In the genomic region with DNA sequence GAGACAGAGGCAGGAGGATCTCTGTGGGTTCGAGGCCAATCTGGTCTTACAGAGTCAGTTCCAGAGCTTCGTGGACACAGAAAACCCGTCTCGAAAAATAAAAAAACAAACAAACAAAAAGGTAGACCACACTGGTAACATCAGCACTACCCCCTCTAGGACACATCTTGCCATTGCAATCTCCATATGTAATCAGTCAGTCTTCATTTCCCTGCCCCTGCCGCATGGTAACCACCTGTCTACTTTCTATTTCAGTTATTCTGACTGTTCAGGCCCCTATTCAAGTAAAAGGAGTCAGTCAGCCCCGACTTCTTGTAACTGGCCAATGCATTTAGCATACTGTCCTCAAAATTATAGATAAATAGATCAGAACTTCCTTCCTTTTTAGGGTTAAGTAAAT, we compare ENCODE assay signal across 8 mouse cellular contexts. TPM values are rescaled to one million over a fixed set of nuclear protein-coding genes. Genes with fewer than 3 reads are reported as not detected.
DNase-seq lines count a peak whose midpoint lies in the region; ATAC-seq and TF ChIP-seq lines count a peak whose summit lies in the region.

No protein-coding gene starts in this region.

- WGBS in hindbrain, embryonic 10.5 days: 78% methylated on average over 6 of the region's 6 CpGs

- CTCF ChIA-PET in Patski (lab: Charles Lee): no interaction called here

- peaks cover 18% of the 10 kb centered on the region for H3K4me1 ChIP-seq in hindbrain, embryonic 10.5 days (replicated peaks)

- no peak for DNase-seq in left cerebral cortex, adult 2 months (ENCODE audit: extremely low spot score in 1 of 2, low spot score in 2 of 2)
- no peak for DNase-seq in left cerebral cortex, adult 18-20 months (ENCODE audit: low spot score in 2 of 2)
- no peak for DNase-seq in Patski (ENCODE audit: low read depth, low spot score)
- DNase-seq in hindbrain, embryonic 10.5 days (ENCODE audit: low spot score): no peak
- DNase-seq in gastrocnemius, postnatal 14 days: no peak
- no peak for DNase-seq in right cerebral cortex, postnatal 4 days
- DNase-seq in adrenal gland, adult 8-10 months: no peak

- POLR2A ChIA-PET in Patski (lab: Charles Lee): no interaction called here

- no peak overlapping the region for H3K27ac ChIP-seq in left cerebral cortex, adult 2 months
- H3K27ac ChIP-seq in hindbrain, embryonic 10.5 days: peak overlapping the region; percentile 97

- peak; percentile 26 for ATAC-seq in Patski
- ATAC-seq in megakaryocyte-erythroid progenitor cell, adult 5-6 weeks (replicated peaks; ENCODE audit: low FRiP score, low TSS enrichment, poor library complexity, severe bottlenecking): peak; percentile 62

- no peak; the same call in none of the 2 replicates for TF ChIP-seq CTCF in left cerebral cortex, adult 2 months (IDR thresholded peaks at IDR 0.05)
- no peak for TF ChIP-seq CTCF in Patski (IDR thresholded peaks at IDR 0.05)

- no peaks in the 10 kb centered on the region for H3K27me3 ChIP-seq in Patski
- H3K27me3 ChIP-seq in hindbrain, embryonic 10.5 days (ENCODE audit: insufficient read depth, poor library complexity, severe bottlenecking): no peaks in the 10 kb centered on the region

- intact Hi-C loops in left cerebral cortex, adult 2 months (cut with DNase I): loop anchor here (10.0 kb wide), 1 partner anchor 425 kb away; no protein-coding TSS in a partner anchor
- intact Hi-C loops in gastrocnemius, postnatal 14 days (cut with DNase I; ENCODE audit: low total_unique reads): no loop called here

- peak overlapping the region; percentile 68 for H3K4me3 ChIP-seq in left cerebral cortex, adult 2 months
- peak overlapping the region; percentile 83 for H3K4me3 ChIP-seq in hindbrain, embryonic 10.5 days

- no peaks in the 10 kb centered on the region for H3K9me3 ChIP-seq in hindbrain, embryonic 10.5 days

- in situ Hi-C loops in Patski (cut with MboI; ENCODE audit: low pct_unique_long_range_greater_than_20kb): no loop called here

- peaks cover 49% of the 10 kb centered on the region for H3K36me3 ChIP-seq in hindbrain, embryonic 10.5 days

RNA-seq across cellular contexts. Expression of a gene that starts 1.0 kb away (rescaled TPM):
- 10 to 100 TPM; 31.8 to 31.9 TPM for total RNA-seq in left cerebral cortex, adult 2 months (2021)
- 10 to 100 TPM; 31.4 to 31.8 TPM for total RNA-seq in left cerebral cortex, adult 18-20 months (2021)
- polyA plus RNA-seq in Patski (2021): 39.6 TPM
- polyA plus RNA-seq in hindbrain, embryonic 10.5 days (2016; fragmentation: Nextera tagmentation; extraction: Ambion mirVana): 33.0 and 43.2 TPM in 2 replicates
- total RNA-seq in megakaryocyte-erythroid progenitor cell, adult 5-6 weeks (2014; fragmentation: Nextera tagmentation): 64.8 and 73.2 TPM in 2 replicates
- total RNA-seq in megakaryocyte-erythroid progenitor cell, adult 5-6 weeks (2017): 91.2 and 118 TPM in 2 replicates
- 10 to 100 TPM; 31.3 to 35.4 TPM for total RNA-seq in gastrocnemius, postnatal 14 days (2021)
- 100 to 1,000 TPM in 1 of 4 experiments, 10 to 100 TPM in 3; 66.4 to 108 (median 85.9) TPM for total RNA-seq in adrenal gland, adult 8-10 months (2022)

RNA-seq across cellular contexts. Expression of a gene that starts 1.3 kb away (rescaled TPM):
- 10 to 100 TPM; 74.3 to 74.8 TPM for total RNA-seq in left cerebral cortex, adult 2 months (2021)
- 10 to 100 TPM; 64.2 to 65.2 TPM for total RNA-seq in left cerebral cortex, adult 18-20 months (2021)
- 72.8 TPM for polyA plus RNA-seq in Patski (2021)
- 106 and 140 TPM in 2 replicates for polyA plus RNA-seq in hindbrain, embryonic 10.5 days (2016; fragmentation: Nextera tagmentation; extraction: Ambion mirVana)
- 181 and 208 TPM in 2 replicates for total RNA-seq in megakaryocyte-erythroid progenitor cell, adult 5-6 weeks (2014; fragmentation: Nextera tagmentation)
- 211 and 291 TPM in 2 replicates for total RNA-seq in megakaryocyte-erythroid progenitor cell, adult 5-6 weeks (2017)
- 10 to 100 TPM; 70.4 to 78.1 TPM for total RNA-seq in gastrocnemius, postnatal 14 days (2021)
- total RNA-seq in adrenal gland, adult 8-10 months (2022): 100 to 1,000 TPM in 2 of 4 experiments, 10 to 100 TPM in 2; 90.8 to 118 (median 104) TPM
